Mouse (Mus musculus) forebrain, postnatal 0 days (tissue): ENCODE measurements around the gene Tns4. TPM values are rescaled to one million over a fixed set of nuclear protein-coding genes. Genes with fewer than 3 reads are reported as not detected.

Experiments
- ATAC-seq: fragments of 200-750 bp; cut with Nextera tagmentation; 2 replicates; pipeline ENCODE4 v1.8.0; 2017; ENCODE audit warnings: mild to moderate bottlenecking, moderate library complexity
- DNase-seq: peaks from one replicate; pipeline ENCODE4 v3.0.0-alpha.2; 2015
- H3K27ac ChIP-seq: fragments of 300-500 bp; sonication (generic); 2 replicates; pipeline ENCODE4 v1.5.1; 2014; ENCODE audit warnings: low read depth, mild to moderate bottlenecking, antibody characterized with exemption, low read length, moderate library complexity, mixed read lengths
- H3K27me3 ChIP-seq: fragments of 300-500 bp; sonication (generic); 2 replicates; pipeline ENCODE4 v1.6.1; 2014; ENCODE audit warnings: mild to moderate bottlenecking, low read length, mixed read lengths; ENCODE audit not compliant: insufficient read depth
- H3K36me3 ChIP-seq: fragments of 300-500 bp; sonication (generic); 2 replicates; pipeline ENCODE4 v1.6.1; 2014; ENCODE audit warnings: mild to moderate bottlenecking, moderate library complexity; ENCODE audit not compliant: insufficient read depth
- H3K4me1 ChIP-seq: fragments of 300-500 bp; sonication (generic); 2 replicates; pipeline ENCODE4 v1.6.1; 2014; ENCODE audit warnings: antibody characterized with exemption; ENCODE audit not compliant: insufficient read depth
- H3K4me2 ChIP-seq: fragments of 300-500 bp; sonication (generic); 2 replicates; pipeline ENCODE4 v1.6.1; 2014; ENCODE audit warnings: low read depth, mild to moderate bottlenecking, moderate library complexity
- H3K4me3 ChIP-seq: fragments of 300-500 bp; sonication (generic); 2 replicates; pipeline ENCODE4 v1.5.1; 2014; ENCODE audit warnings: low read depth, low read length, mixed read lengths
- H3K9ac ChIP-seq: fragments of 300-500 bp; sonication (generic); 2 replicates; pipeline ENCODE4 v1.6.1; 2014; ENCODE audit warnings: mild to moderate bottlenecking
- H3K9me3 ChIP-seq: fragments of 300-500 bp; sonication (generic); 2 replicates; pipeline ENCODE4 v1.6.1; 2016; ENCODE audit warnings: low read length
- CTCF ChIP-seq: sonication (generic); IDR thresholded peaks from 2 replicates; pipeline ENCODE4 v1.5.1; 2016; ENCODE audit warnings: antibody characterized with exemption, control low read depth, low read depth
- WGBS: fragments of 180-500 bp; shearing (Covaris S2); extraction: QIAGEN DNeasy Blood & Tissue Kit; methylation state at CpG from one replicate; pipeline ENCODE4 v1.1.7; 2014; 5-methylcytosine and 5-hydroxymethylcytosine counted together
- polyA plus RNA-seq: library from polyadenylated mRNA; unstranded; fragments of >200 nt; fragmentation: Nextera tagmentation; extraction: Ambion mirVana; gene quantifications from 2 replicates; pipeline ENCODE4 v1.2.1, GENCODE M21; 2015
- total RNA-seq: library from RNA; depleted of rRNA; stranded (reverse); fragments of >200 nt; gene quantifications from 2 replicates; pipeline ENCODE4 v1.2.3, GENCODE M21; 2014

Tns4 gene
- total and polyA plus RNA-seq, 2 experiments from 2014 or later = 0.48 TPM; not detected in 1

- TF ChIP-seq CTCF = no peak
- Histone ChIP-seq H3K27me3 (no peaks in the 10 kb centered on the region), H3K4me3 (no peak overlapping the region), H3K9ac (no peak overlapping the region), H3K36me3 (no peaks in the 10 kb centered on the region), H3K4me2 (no peak overlapping the region), H3K27ac (no peak overlapping the region), H3K4me1 (no peaks in the 10 kb centered on the region; the same call in 1 of the 2 replicates), H3K9me3 (no peaks in the 10 kb centered on the region)
- DNase-seq (no peak), ATAC-seq (no peak)
- 62% methylated on average over 7 of the region's 7 CpGs for WGBS
Measured at GRCm38 (mm10) chr11:99117907-99118306, 28.8 kb upstream of the Tns4 start.

GRCm38 (mm10) chr11:99115940-99116339 lies 26.8 kb upstream of the Tns4 start:
- no peaks in the 10 kb centered on the region for H3K9me3 ChIP-seq
- no peak overlapping the region for H3K4me2 ChIP-seq
- no peak overlapping the region for H3K9ac ChIP-seq
- no peak overlapping the region for H3K4me3 ChIP-seq
- ATAC-seq (no peak), DNase-seq (no peak)
- H3K36me3 ChIP-seq = no peaks in the 10 kb centered on the region
- H3K27ac ChIP-seq = no peak overlapping the region
- WGBS = 76% methylated on average over 6 of the region's 6 CpGs
- no peak for TF ChIP-seq CTCF
- H3K27me3 ChIP-seq = no peaks in the 10 kb centered on the region
- H3K4me1 ChIP-seq = no peaks in the 10 kb centered on the region; the same call in 1 of the 2 replicates

- Histone ChIP-seq H3K27ac (no peak overlapping the region), H3K4me1 (no peaks in the 10 kb centered on the region), H3K4me2 (no peak overlapping the region), H3K9me3 (no peaks in the 10 kb centered on the region), H3K4me3 (no peak overlapping the region), H3K9ac (no peak overlapping the region), H3K36me3 (no peaks in the 10 kb centered on the region), H3K27me3 (no peaks in the 10 kb centered on the region)
- TF ChIP-seq CTCF = no peak
- DNase-seq (no peak), ATAC-seq (no peak)
- 3% methylated on average over 3 of the region's 3 CpGs for WGBS
Measured at GRCm38 (mm10) chr11:99113111-99113510, 24.0 kb upstream of the Tns4 start.

- H3K4me1 ChIP-seq = no peaks in the 10 kb centered on the region
- ATAC-seq (no peak), DNase-seq (no peak)
- H3K27ac ChIP-seq = no peak overlapping the region
- no peaks in the 10 kb centered on the region for H3K36me3 ChIP-seq
- no peaks in the 10 kb centered on the region for H3K9me3 ChIP-seq
- no peak overlapping the region for H3K9ac ChIP-seq
- TF ChIP-seq CTCF = no peak
- WGBS = 24% methylated on average over 5 of the region's 5 CpGs
- no peaks in the 10 kb centered on the region for H3K27me3 ChIP-seq
- no peak overlapping the region for H3K4me3 ChIP-seq
- H3K4me2 ChIP-seq = no peak overlapping the region
Measured at GRCm38 (mm10) chr11:99112700-99113099, 23.6 kb upstream of the Tns4 start.

GRCm38 (mm10) chr11:99111631-99112030 lies 22.5 kb upstream of the Tns4 start:
- ATAC-seq (no peak), DNase-seq (no peak)
- Histone ChIP-seq H3K27me3 (no peaks in the 10 kb centered on the region), H3K9ac (no peak overlapping the region), H3K36me3 (no peaks in the 10 kb centered on the region), H3K27ac (no peak overlapping the region), H3K4me2 (no peak overlapping the region), H3K4me3 (no peak overlapping the region), H3K4me1 (no peaks in the 10 kb centered on the region), H3K9me3 (no peaks in the 10 kb centered on the region)
- WGBS = 88% methylated on average over 7 of the region's 7 CpGs
- no peak for TF ChIP-seq CTCF

- no peak overlapping the region for H3K9ac ChIP-seq
- H3K4me1 ChIP-seq = no peaks in the 10 kb centered on the region
- peak; percentile 49 for DNase-seq
- TF ChIP-seq CTCF = no peak
- no peak overlapping the region for H3K4me3 ChIP-seq
- no peaks in the 10 kb centered on the region for H3K9me3 ChIP-seq
- H3K36me3 ChIP-seq = no peaks in the 10 kb centered on the region
- no peak overlapping the region for H3K27ac ChIP-seq
- WGBS = 64% methylated on average over 11 of the region's 11 CpGs
- H3K4me2 ChIP-seq = no peak overlapping the region
- peak; percentile 55 for ATAC-seq
- H3K27me3 ChIP-seq = no peaks in the 10 kb centered on the region
Measured at GRCm38 (mm10) chr11:99111155-99111554, 22.0 kb upstream of the Tns4 start.

GRCm38 (mm10) chr11:99110370-99111110 lies 21.4 kb upstream of the Tns4 start:
- Histone ChIP-seq H3K4me3 (no peak overlapping the region), H3K4me2 (no peak overlapping the region), H3K27ac (no peak overlapping the region), H3K4me1 (no peaks in the 10 kb centered on the region), H3K27me3 (no peaks in the 10 kb centered on the region), H3K9me3 (no peaks in the 10 kb centered on the region), H3K36me3 (no peaks in the 10 kb centered on the region), H3K9ac (no peak overlapping the region)
- ATAC-seq (no peak), DNase-seq (no peak)
- 84% methylated on average over 15 of the region's 15 CpGs for WGBS
- TF ChIP-seq CTCF = peak; percentile 29; the same call in 1 of the 2 replicates
